ENCODE assay signal across 28 mouse cellular contexts in the genomic region with DNA sequence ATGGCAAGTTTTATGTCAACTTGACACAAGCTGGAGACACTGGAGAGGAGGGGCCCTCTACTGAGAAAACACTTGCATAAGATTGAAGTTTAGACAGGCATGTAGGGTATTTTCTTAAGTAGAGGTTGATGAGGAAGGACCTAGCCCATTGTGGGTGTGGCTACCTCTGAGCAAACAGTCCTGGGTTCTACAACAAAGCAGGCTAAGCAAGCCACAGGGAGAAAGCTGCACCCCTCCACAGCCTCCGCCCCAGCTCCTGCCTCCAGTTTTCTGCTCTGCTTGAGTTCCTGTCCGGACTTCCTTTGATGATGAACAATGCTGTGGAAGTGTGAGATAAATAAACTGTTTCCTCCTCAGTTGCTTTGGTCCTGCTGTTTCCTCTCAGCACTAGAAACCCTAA. TPM values are rescaled to one million over a fixed set of nuclear protein-coding genes. Genes with fewer than 3 reads are reported as not detected.
DNase-seq lines count a peak whose midpoint lies in the region; ATAC-seq and TF ChIP-seq lines count a peak whose summit lies in the region.
"Had no signal": no experiment of that assay in that cellular context is flagged by ENCODE, and none has a peak within 500 bp of the region (broad histone marks: within the 10 kb centered on the region; RNA-seq: fewer than 3 reads in every experiment).

No protein-coding gene starts in this region.

- no peak overlapping the region for H3K9ac ChIP-seq in kidney, postnatal 0 days (ENCODE audit: low read depth, low read length)
- H3K9ac ChIP-seq in lung, embryonic 16.5 days (ENCODE audit: low read length): no peak overlapping the region
- no peak overlapping the region for H3K9ac ChIP-seq in stomach, embryonic 15.5 days
- H3K9ac ChIP-seq: forebrain, embryonic 12.5 days; hindbrain, embryonic 12.5 days; liver, embryonic 15.5 days; midbrain, embryonic 13.5 days; neural tube, embryonic 13.5 days had no signal

- H3K36me3 ChIP-seq in kidney, postnatal 0 days (ENCODE audit: insufficient read depth, low read length): no peaks in the 10 kb centered on the region
- no peaks in the 10 kb centered on the region for H3K36me3 ChIP-seq in lung, embryonic 16.5 days (ENCODE audit: control insufficient read depth, insufficient read depth, low read length)
- no peaks in the 10 kb centered on the region for H3K36me3 ChIP-seq in stomach, embryonic 15.5 days
- H3K36me3 ChIP-seq: embryonic facial prominence, embryonic 10.5 days; forebrain, embryonic 12.5 days; G1E; hindbrain, embryonic 12.5 days; limb, embryonic 10.5 days; liver, embryonic 15.5 days; midbrain, embryonic 13.5 days; neural tube, embryonic 13.5 days had no signal

- H3K4me3 ChIP-seq in kidney, postnatal 0 days (replicated peaks; ENCODE audit: low read depth, low read length): no peak overlapping the region
- H3K4me3 ChIP-seq in lung, embryonic 16.5 days (ENCODE audit: low read length): no peak overlapping the region
- H3K4me3 ChIP-seq in lung, adult 2 months (replicated peaks; ENCODE audit: extremely low read depth, low read depth, low read length): no peak overlapping the region
- H3K4me3 ChIP-seq in stomach, embryonic 15.5 days (replicated peaks): no peak overlapping the region
- H3K4me3 ChIP-seq: embryonic facial prominence, embryonic 10.5 days; forebrain, embryonic 12.5 days; heart, adult 2 months; hindbrain, embryonic 12.5 days; limb, embryonic 10.5 days; liver, embryonic 15.5 days; midbrain, embryonic 13.5 days; neural tube, embryonic 13.5 days had no signal

- no peaks in the 10 kb centered on the region for H3K4me1 ChIP-seq in kidney, postnatal 0 days (replicated peaks; ENCODE audit: insufficient read depth, low read length)
- no peaks in the 10 kb centered on the region for H3K4me1 ChIP-seq in lung, embryonic 16.5 days (replicated peaks; ENCODE audit: control insufficient read depth, insufficient read depth, low read length)
- no peaks in the 10 kb centered on the region for H3K4me1 ChIP-seq in lung, adult 2 months (ENCODE audit: control insufficient read depth, insufficient read depth, low read length)
- no peaks in the 10 kb centered on the region for H3K4me1 ChIP-seq in stomach, embryonic 15.5 days
- H3K4me1 ChIP-seq: embryonic facial prominence, embryonic 10.5 days; forebrain, embryonic 12.5 days; hindbrain, embryonic 12.5 days; limb, embryonic 10.5 days; liver, embryonic 15.5 days; midbrain, embryonic 13.5 days; neural tube, embryonic 13.5 days had no signal

- H3K27ac ChIP-seq in kidney, postnatal 0 days: no peak overlapping the region
- no peak overlapping the region for H3K27ac ChIP-seq in lung, embryonic 16.5 days (ENCODE audit: low read length)
- H3K27ac ChIP-seq in stomach, embryonic 15.5 days: no peak overlapping the region
- H3K27ac ChIP-seq: embryonic facial prominence, embryonic 10.5 days; forebrain, embryonic 12.5 days; heart, adult 2 months; hindbrain, embryonic 12.5 days; limb, embryonic 10.5 days; liver, embryonic 15.5 days; midbrain, embryonic 13.5 days; neural tube, embryonic 13.5 days had no signal

- TF ChIP-seq POLR2A in lung, adult 2 months (IDR thresholded peaks at IDR 0.05; ENCODE audit: borderline replicate concordance, extremely low read depth, low read depth, low read length): no peak

- WGBS in kidney, postnatal 0 days: 26% methylated on average over 2 of the region's 2 CpGs
- whole genome bisulfite sequencing in lung, embryonic 16.5 days: 28% methylated on average over 2 of the region's 2 CpGs
- WGBS in lung, adult 2 months: 24% methylated on average over 2 of the region's 2 CpGs
- 35% methylated on average over 2 of the region's 2 CpGs for WGBS in stomach, embryonic 15.5 days

- H3K9me3 ChIP-seq in kidney, postnatal 0 days (replicated peaks; ENCODE audit: low read length): no peaks in the 10 kb centered on the region
- H3K9me3 ChIP-seq in lung, embryonic 16.5 days (ENCODE audit: control insufficient read depth, low read length): no peaks in the 10 kb centered on the region
- H3K9me3 ChIP-seq in stomach, embryonic 15.5 days: no peaks in the 10 kb centered on the region
- H3K9me3 ChIP-seq: embryonic facial prominence, embryonic 10.5 days; forebrain, embryonic 12.5 days; G1E; hindbrain, embryonic 12.5 days; limb, embryonic 10.5 days; liver, embryonic 15.5 days; midbrain, embryonic 13.5 days; neural tube, embryonic 13.5 days had no signal

- no peak for TF ChIP-seq CTCF in kidney, postnatal 0 days (IDR thresholded peaks at IDR 0.05; ENCODE audit: low read depth)
- no peak for TF ChIP-seq CTCF in lung, adult 2 months (IDR thresholded peaks at IDR 0.05; ENCODE audit: insufficient read depth, low read length)

- peak; percentile 13 for DNase-seq in embryo, embryonic 10 days (ENCODE audit: low spot score)
- DNase-seq in embryo, embryonic 9.5 days (ENCODE audit: extremely low spot score): no peak
- peak; percentile 20 for DNase-seq in kidney, postnatal 0 days (ENCODE audit: low spot score)
- DNase-seq in kidney, adult 18-20 months: no peak
- no peak for DNase-seq in lung, adult 2 months
- DNase-seq: cerebellum, adult 18-20 months; cerebellum, postnatal 25 days; gastrocnemius, postnatal 10 days; heart, adult 2 months; right cerebral cortex, adult 18-20 months; thymus, postnatal 36 days had no signal

- no peak overlapping the region for H3K4me2 ChIP-seq in kidney, postnatal 0 days (ENCODE audit: low read length)
- no peak overlapping the region for H3K4me2 ChIP-seq in lung, embryonic 16.5 days (ENCODE audit: low read depth, low read length)
- H3K4me2 ChIP-seq in stomach, embryonic 15.5 days: no peak overlapping the region
- H3K4me2 ChIP-seq: forebrain, embryonic 12.5 days; hindbrain, embryonic 12.5 days; liver, embryonic 15.5 days; midbrain, embryonic 13.5 days; neural tube, embryonic 13.5 days had no signal

- peak; percentile 46; the same call in 1 of the 2 replicates for ATAC-seq in kidney, postnatal 0 days (replicated peaks; ENCODE audit: low FRiP score, low read depth)
- peak; percentile 76 for ATAC-seq in lung, embryonic 16.5 days (ENCODE audit: low read depth)
- peak; percentile 56; the same call in 1 of the 2 replicates for ATAC-seq in stomach, embryonic 15.5 days (ENCODE audit: insufficient read depth, low FRiP score, low read depth)
- ATAC-seq in erythroblast, adult 5-6 weeks (replicated peaks; ENCODE audit: low FRiP score, poor library complexity, severe bottlenecking): no peak
- ATAC-seq: midbrain, embryonic 13.5 days had no signal

- no peaks in the 10 kb centered on the region for H3K27me3 ChIP-seq in kidney, postnatal 0 days (ENCODE audit: insufficient read depth, low read length)
- H3K27me3 ChIP-seq in lung, embryonic 16.5 days (ENCODE audit: control insufficient read depth, insufficient read depth, low read depth, low read length): no peaks in the 10 kb centered on the region
- no peaks in the 10 kb centered on the region for H3K27me3 ChIP-seq in stomach, embryonic 15.5 days (replicated peaks)
- H3K27me3 ChIP-seq: forebrain, embryonic 12.5 days; hindbrain, embryonic 12.5 days; liver, embryonic 15.5 days; midbrain, embryonic 13.5 days; neural tube, embryonic 13.5 days had no signal

RNA-seq across cellular contexts. Expression of a gene that starts 29.6 kb away (rescaled TPM):
- polyA plus RNA-seq in kidney, postnatal 0 days (2015; fragmentation: Nextera tagmentation; extraction: Ambion mirVana): not detected in 2 replicates
- not detected in 2 replicates for polyA plus RNA-seq in lung, embryonic 16.5 days (2015; fragmentation: Nextera tagmentation; extraction: Ambion mirVana)
- polyA plus RNA-seq in lung, adult 2 months (2012; rRNA removed): not detected in 2 replicates
- polyA plus RNA-seq in stomach, embryonic 15.5 days (2015; fragmentation: Nextera tagmentation; extraction: Ambion mirVana): not detected in 2 replicates
- total RNA-seq in erythroblast, adult 5-6 weeks (2015; ENCODE audit: low replicate concordance): not detected in 2 replicates
- total RNA-seq in erythroblast, adult 5-6 weeks (2017; ENCODE audit: low replicate concordance): not detected in 2 replicates
- total RNA-seq: adrenal gland, postnatal 4 days; G1E; heart, adult 2 months; layer of hippocampus, postnatal 10 days; left cerebral cortex, adult 8-10 months; megakaryocyte progenitor cell, adult 5-6 weeks had no signal
- polyA plus RNA-seq: embryonic facial prominence, embryonic 10.5 days; forebrain, embryonic 12.5 days; G1E; heart, adult 2 months; heart, postnatal 0 days; hindbrain, embryonic 12.5 days; large intestine, adult 2 months; limb, embryonic 10.5 days; liver, embryonic 15.5 days; midbrain, embryonic 13.5 days; neural tube, embryonic 13.5 days had no signal

RNA-seq across cellular contexts. Expression of a gene that starts 35.2 kb away (rescaled TPM):
- polyA plus RNA-seq in kidney, postnatal 0 days (2015; fragmentation: Nextera tagmentation; extraction: Ambion mirVana): 28.6 and 29.3 TPM in 2 replicates
- polyA plus RNA-seq in lung, embryonic 16.5 days (2015; fragmentation: Nextera tagmentation; extraction: Ambion mirVana): 31.4 and 32.1 TPM in 2 replicates
- polyA plus RNA-seq in lung, adult 2 months (2012; rRNA removed): 2.6 and 5.2 TPM in 2 replicates
- polyA plus RNA-seq in stomach, embryonic 15.5 days (2015; fragmentation: Nextera tagmentation; extraction: Ambion mirVana): 40.8 TPM in 2 replicates
- total RNA-seq in erythroblast, adult 5-6 weeks (2015; ENCODE audit: low replicate concordance): 4.8 TPM in 1 of 2 replicates, not detected in the other
- 0.42 and 2.8 TPM in 2 replicates for total RNA-seq in erythroblast, adult 5-6 weeks (2017; ENCODE audit: low replicate concordance)
- polyA plus RNA-seq: G1E had no signal

Comparison
In these comparisons a context has a peak if more than half of its experiments do, and no peak if none do; other contexts are left out.
1. DNase-seq: peak in embryo, embryonic 10 days (single experiment) and kidney, postnatal 0 days (single experiment); none in embryo, embryonic 9.5 days (single experiment), kidney, adult 18-20 months (single experiment) and lung, adult 2 months (single experiment).